Mouse (Mus musculus): ENCODE results near the gene Ank3.

Gene Ank3

GRCm38 (mm10) chr10:69947093-69947492, 548.5 kb downstream of the Ank3 start:
- peak; percentile 68 for DNase-seq

GRCm38 (mm10) chr10:69950236-69950918, 551.8 kb downstream of the Ank3 start:
- no peak for DNase-seq

GRCm38 (mm10) chr10:69950919-69951236, 552.3 kb downstream of the Ank3 start:
- no peak for DNase-seq

GRCm38 (mm10) chr10:69951426-69951825, 552.9 kb downstream of the Ank3 start:
- no peak for DNase-seq

GRCm38 (mm10) chr10:69952316-69952715, 553.7 kb downstream of the Ank3 start:
- no peak for DNase-seq

GRCm38 (mm10) chr10:69954657-69955267, 556.2 kb downstream of the Ank3 start:
- no peak for DNase-seq

- DNase-seq: no peak
Observed at GRCm38 (mm10) chr10:69962226-69962625, 563.7 kb downstream of the Ank3 start.

GRCm38 (mm10) chr10:69962976-69963375, 564.4 kb downstream of the Ank3 start:
- no peak for DNase-seq

GRCm38 (mm10) chr10:69964611-69965010, 566.0 kb downstream of the Ank3 start:
- no peak for DNase-seq

- no peak for DNase-seq
Observed at GRCm38 (mm10) chr10:69965085-69965484, 566.5 kb downstream of the Ank3 start.

GRCm38 (mm10) chr10:69967994-69968393, 569.4 kb downstream of the Ank3 start:
- DNase-seq: no peak

GRCm38 (mm10) chr10:69979636-69980035, 581.1 kb downstream of the Ank3 start:
- no peak for DNase-seq

- no peak for DNase-seq
Observed at GRCm38 (mm10) chr10:69981386-69982097, 583.0 kb downstream of the Ank3 start.

GRCm38 (mm10) chr10:69982701-69983100, 584.1 kb downstream of the Ank3 start:
- no peak for DNase-seq

- DNase-seq: no peak
Observed at GRCm38 (mm10) chr10:69987496-69987895, 588.9 kb downstream of the Ank3 start.

GRCm38 (mm10) chr10:69997082-69997481, 598.5 kb downstream of the Ank3 start:
- DNase-seq: no peak

GRCm38 (mm10) chr10:70004058-70004457, 605.5 kb downstream of the Ank3 start:
- no peak for DNase-seq

GRCm38 (mm10) chr10:70004831-70005230, 606.3 kb downstream of the Ank3 start:
- DNase-seq: no peak

- DNase-seq: no peak
Observed at GRCm38 (mm10) chr10:70006380-70006779, 607.8 kb downstream of the Ank3 start.

- no peak for DNase-seq
Observed at GRCm38 (mm10) chr10:70011738-70012137, 613.2 kb downstream of the Ank3 start.

- DNase-seq: no peak
Observed at GRCm38 (mm10) chr10:70013931-70014330, 615.4 kb downstream of the Ank3 start.

GRCm38 (mm10) chr10:70015201-70015600, 616.6 kb downstream of the Ank3 start:
- DNase-seq: no peak

GRCm38 (mm10) chr10:70018691-70019090, 620.1 kb downstream of the Ank3 start:
- DNase-seq: peak; percentile 55

GRCm38 (mm10) chr10:70021667-70022066, 623.1 kb downstream of the Ank3 start:
- no peak for DNase-seq
